ENCODE assay signal across 11 mouse cellular contexts in genomic region chr6:41702928-41703327, GRCm38 (mm10). TPM values are rescaled to one million over a fixed set of nuclear protein-coding genes. Genes with fewer than 3 reads are reported as not detected.
DNase-seq lines count a peak whose midpoint lies in the region; ATAC-seq and TF ChIP-seq lines count a peak whose summit lies in the region.
"Had no signal": no experiment of that assay in that cellular context is flagged by ENCODE, and none has a peak within 500 bp of the region (broad histone marks: within the 10 kb centered on the region; RNA-seq: fewer than 3 reads in every experiment).

No protein-coding gene starts in this region.

- ATAC-seq in heart, embryonic 13.5 days (ENCODE audit: extremely low read depth, insufficient number of reproducible peaks, low FRiP score, low TSS enrichment) = peak; percentile 52
- peak; percentile 22 to 53; a peak in 1 of 4 replicates for ATAC-seq in hematopoietic stem cell, adult 5-6 weeks (replicated peaks in 1 of 2; ENCODE audit: insufficient read depth in 1 of 2, low FRiP score in 2 of 2, low TSS enrichment in 1 of 2, low read depth in 1 of 2, poor library complexity in 2 of 2, severe bottlenecking in 2 of 2)
- ATAC-seq in liver, embryonic 15.5 days (ENCODE audit: insufficient read depth) = peak; percentile 42

- no peak for TF ChIP-seq POLR2A in thymus, adult 2 months (IDR thresholded peaks at IDR 0.05; ENCODE audit: control insufficient read depth, extremely low read depth, insufficient read depth, low read length, poor library complexity)

- intact Hi-C loops in heart, postnatal 25 days (cut with DNase I) = no loop called here

- H3K27me3 ChIP-seq in heart, embryonic 13.5 days (replicated peaks) = no peaks in the 10 kb centered on the region
- H3K27me3 ChIP-seq in liver, embryonic 15.5 days = no peaks in the 10 kb centered on the region
- no peaks in the 10 kb centered on the region for H3K27me3 ChIP-seq in thymus, adult 2 months (ENCODE audit: control insufficient read depth, insufficient read depth, low read length)
- H3K27me3 ChIP-seq: hindbrain, embryonic 15.5 days; midbrain, embryonic 12.5 days had no signal

- H3K36me3 ChIP-seq in heart, embryonic 13.5 days = no peaks in the 10 kb centered on the region
- peaks cover 48% of the 10 kb centered on the region for H3K36me3 ChIP-seq in liver, embryonic 15.5 days (replicated peaks)
- no peaks in the 10 kb centered on the region for H3K36me3 ChIP-seq in thymus, adult 2 months (ENCODE audit: control insufficient read depth, insufficient read depth, low read length)
- H3K36me3 ChIP-seq: hindbrain, embryonic 15.5 days; midbrain, embryonic 12.5 days had no signal

- TF ChIP-seq CTCF in thymus, adult 2 months (IDR thresholded peaks at IDR 0.05; ENCODE audit: borderline replicate concordance, control insufficient read depth, extremely low read depth, insufficient read depth, low read length, poor library complexity) = no peak

- no peak overlapping the region; the same call in 1 of the 2 replicates for H3K9ac ChIP-seq in heart, embryonic 13.5 days
- H3K9ac ChIP-seq in liver, embryonic 15.5 days = peak overlapping the region; percentile 83
- H3K9ac ChIP-seq: hindbrain, embryonic 15.5 days; midbrain, embryonic 12.5 days had no signal

- no peaks in the 10 kb centered on the region for H3K9me3 ChIP-seq in heart, embryonic 13.5 days
- H3K9me3 ChIP-seq in liver, embryonic 15.5 days (replicated peaks) = no peaks in the 10 kb centered on the region
- H3K9me3 ChIP-seq: hindbrain, embryonic 15.5 days; midbrain, embryonic 12.5 days had no signal

- H3K4me3 ChIP-seq in heart, embryonic 13.5 days = peak overlapping the region; percentile 31
- peak overlapping the region; percentile 72 for H3K4me3 ChIP-seq in liver, embryonic 15.5 days (replicated peaks)
- no peak overlapping the region for H3K4me3 ChIP-seq in thymus, adult 2 months (ENCODE audit: control insufficient read depth, insufficient read depth, low read length)
- H3K4me3 ChIP-seq: hindbrain, embryonic 15.5 days; midbrain, embryonic 12.5 days had no signal

- no peaks in the 10 kb centered on the region for H3K4me1 ChIP-seq in heart, embryonic 13.5 days
- H3K4me1 ChIP-seq in liver, embryonic 15.5 days (replicated peaks) = peaks cover 43% of the 10 kb centered on the region
- peaks cover 5% of the 10 kb centered on the region for H3K4me1 ChIP-seq in thymus, adult 2 months (replicated peaks; ENCODE audit: control insufficient read depth, insufficient read depth, low read length)
- H3K4me1 ChIP-seq: hindbrain, embryonic 15.5 days; midbrain, embryonic 12.5 days had no signal

- H3K4me2 ChIP-seq in heart, embryonic 13.5 days = peak overlapping the region; percentile 50
- H3K4me2 ChIP-seq in liver, embryonic 15.5 days = peak overlapping the region; percentile 70
- H3K4me2 ChIP-seq: hindbrain, embryonic 15.5 days; midbrain, embryonic 12.5 days had no signal

- WGBS in heart, embryonic 13.5 days = 61% methylated on average over 2 of the region's 2 CpGs
- WGBS in liver, embryonic 15.5 days (ENCODE audit: insufficient replicate concordance) = 17% methylated on average over 2 of the region's 2 CpGs
- 87% methylated on average over 2 of the region's 2 CpGs for WGBS in thymus, adult 2 months

- DNase-seq in heart, postnatal 25 days (ENCODE audit: low spot score) = no peak
- DNase-seq in thymus, adult 2 months = peak; percentile 59
- DNase-seq in cerebellum, adult 9-10 months = no peak
- no peak for DNase-seq in right cerebral cortex, postnatal 14 days
- no peak for DNase-seq in layer of hippocampus, postnatal 25 days (ENCODE audit: extremely low spot score in 1 of 2, low spot score in 1 of 2)

- H3K27ac ChIP-seq in heart, embryonic 13.5 days (replicated peaks) = peak overlapping the region; percentile 61; the same call in 1 of the 2 replicates
- H3K27ac ChIP-seq in liver, embryonic 15.5 days (replicated peaks) = peak overlapping the region; percentile 94
- H3K27ac ChIP-seq in thymus, adult 2 months (ENCODE audit: control insufficient read depth, insufficient read depth, low read length) = no peak overlapping the region
- H3K27ac ChIP-seq: hindbrain, embryonic 15.5 days; midbrain, embryonic 12.5 days had no signal

RNA-seq across cellular contexts. Expression of gene Kel, which starts 1.2 kb away (rescaled TPM):
- polyA plus RNA-seq in heart, embryonic 13.5 days (2015; fragmentation: Nextera tagmentation; extraction: Ambion mirVana) = 11.6 and 13.5 TPM in 2 replicates
- under 1 TPM in 1 of 2 experiments, not detected in 1; 0.89 TPM for total RNA-seq in heart, postnatal 25 days (2021)
- 2.3 and 12.9 TPM in 2 replicates for total RNA-seq in hematopoietic stem cell, adult 5-6 weeks (2017)
- 299 and 347 TPM in 2 replicates for polyA plus RNA-seq in liver, embryonic 15.5 days (2015; fragmentation: Nextera tagmentation; extraction: Ambion mirVana)
- 0.52 and 1.00 TPM in 2 replicates for polyA plus RNA-seq in thymus, adult 2 months (2012; rRNA removed)
- total RNA-seq in layer of hippocampus, postnatal 25 days (2021) = not detected

RNA-seq across cellular contexts. Expression of gene Llcfc1, which starts 18.7 kb away (rescaled TPM):
- polyA plus RNA-seq in heart, embryonic 13.5 days (2015; fragmentation: Nextera tagmentation; extraction: Ambion mirVana) = not detected in 2 replicates
- not detected for total RNA-seq in heart, postnatal 25 days (2021)
- total RNA-seq in hematopoietic stem cell, adult 5-6 weeks (2017) = not detected in 2 replicates
- 0.12 TPM in 1 of 2 replicates, not detected in the other for polyA plus RNA-seq in liver, embryonic 15.5 days (2015; fragmentation: Nextera tagmentation; extraction: Ambion mirVana)
- not detected in 2 replicates for polyA plus RNA-seq in thymus, adult 2 months (2012; rRNA removed)
- total RNA-seq in layer of hippocampus, postnatal 25 days (2021) = not detected
- polyA plus RNA-seq: embryonic facial prominence, embryonic 11.5 days; hindbrain, embryonic 15.5 days; midbrain, embryonic 12.5 days had no signal

RNA-seq across cellular contexts. Expression of gene Trpv5, which starts 22.4 kb away (rescaled TPM):
- polyA plus RNA-seq in heart, embryonic 13.5 days (2015; fragmentation: Nextera tagmentation; extraction: Ambion mirVana) = not detected in 2 replicates
- total RNA-seq in heart, postnatal 25 days (2021) = not detected
- total RNA-seq in hematopoietic stem cell, adult 5-6 weeks (2017) = not detected in 2 replicates
- 0.02 and 0.13 TPM in 2 replicates for polyA plus RNA-seq in liver, embryonic 15.5 days (2015; fragmentation: Nextera tagmentation; extraction: Ambion mirVana)
- polyA plus RNA-seq in thymus, adult 2 months (2012; rRNA removed) = not detected in 2 replicates
- not detected for total RNA-seq in layer of hippocampus, postnatal 25 days (2021)
- polyA plus RNA-seq: embryonic facial prominence, embryonic 11.5 days; hindbrain, embryonic 15.5 days; midbrain, embryonic 12.5 days had no signal
